In genomic region chr1:77446438-77446837, GRCm38 (mm10) we compare ENCODE assay signal across 21 mouse cellular contexts.
DNase-seq lines count a peak whose midpoint lies in the region; ATAC-seq and TF ChIP-seq lines count a peak whose summit lies in the region.
"Had no signal": no experiment of that assay in that cellular context is flagged by ENCODE, and none has a peak within 500 bp of the region (broad histone marks: within the 10 kb centered on the region; RNA-seq: fewer than 3 reads in every experiment).

No protein-coding gene starts in this region.

- WGBS in forebrain, embryonic 12.5 days, result 59% methylated on average over 12 of the region's 12 CpGs
- WGBS in forebrain, embryonic 15.5 days, result 55% methylated on average over 12 of the region's 12 CpGs
- WGBS in kidney, embryonic 15.5 days, result 39% methylated on average over 12 of the region's 12 CpGs
- 78% methylated on average over 12 of the region's 12 CpGs for WGBS in intestine, postnatal 0 days

- no peak overlapping the region for H3K4me2 ChIP-seq in forebrain, embryonic 12.5 days
- no peak overlapping the region for H3K4me2 ChIP-seq in forebrain, embryonic 15.5 days (replicated peaks)
- H3K4me2 ChIP-seq in kidney, embryonic 15.5 days, result peak overlapping the region; percentile 7; the same call in 1 of the 2 replicates
- no peak overlapping the region for H3K4me2 ChIP-seq in intestine, postnatal 0 days (replicated peaks; ENCODE audit: low read depth)
- H3K4me2 ChIP-seq: heart, embryonic 13.5 days; liver, embryonic 13.5 days; midbrain, embryonic 12.5 days; neural tube, embryonic 15.5 days had no signal

- no peak for TF ChIP-seq CTCF in intestine, postnatal 0 days (IDR thresholded peaks at IDR 0.05; ENCODE audit: low read depth)

- H3K4me1 ChIP-seq in forebrain, embryonic 12.5 days, result peaks cover 36% of the 10 kb centered on the region
- peaks cover 69% of the 10 kb centered on the region for H3K4me1 ChIP-seq in forebrain, embryonic 15.5 days
- H3K4me1 ChIP-seq in kidney, embryonic 15.5 days, result peaks cover 27% of the 10 kb centered on the region
- H3K4me1 ChIP-seq in intestine, postnatal 0 days (replicated peaks; ENCODE audit: control insufficient read depth, insufficient read depth, low read length), result no peaks in the 10 kb centered on the region
- H3K4me1 ChIP-seq: liver, embryonic 13.5 days had no signal

- intact Hi-C loops in left cerebral cortex, postnatal 4 days (cut with DNase I), result no loop called here
- intact Hi-C loops in left cerebral cortex, postnatal 36 days (cut with DNase I), result no loop called here

- no peak overlapping the region for H3K4me3 ChIP-seq in forebrain, embryonic 12.5 days (replicated peaks)
- H3K4me3 ChIP-seq in forebrain, embryonic 15.5 days, result no peak overlapping the region
- H3K4me3 ChIP-seq in kidney, embryonic 15.5 days (replicated peaks), result no peak overlapping the region
- no peak overlapping the region for H3K4me3 ChIP-seq in intestine, postnatal 0 days (ENCODE audit: low read depth, low read length)
- H3K4me3 ChIP-seq: heart, embryonic 13.5 days; left cerebral cortex, adult 2 months; liver, embryonic 13.5 days; midbrain, embryonic 12.5 days; neural tube, embryonic 15.5 days had no signal

- H3K9me3 ChIP-seq in forebrain, embryonic 12.5 days, result no peaks in the 10 kb centered on the region
- H3K9me3 ChIP-seq in forebrain, embryonic 15.5 days, result no peaks in the 10 kb centered on the region
- H3K9me3 ChIP-seq in kidney, embryonic 15.5 days (replicated peaks), result no peaks in the 10 kb centered on the region
- no peaks in the 10 kb centered on the region for H3K9me3 ChIP-seq in intestine, postnatal 0 days (ENCODE audit: control insufficient read depth)
- H3K9me3 ChIP-seq: heart, embryonic 13.5 days; liver, embryonic 13.5 days; midbrain, embryonic 12.5 days; neural tube, embryonic 15.5 days had no signal

- no peak for ATAC-seq in forebrain, embryonic 12.5 days (ENCODE audit: low FRiP score)
- ATAC-seq in forebrain, embryonic 15.5 days (replicated peaks), result no peak
- peak; percentile 68 for ATAC-seq in kidney, embryonic 15.5 days (replicated peaks; ENCODE audit: low FRiP score)
- ATAC-seq in intestine, postnatal 0 days, result no peak
- ATAC-seq: hindbrain, postnatal 0 days had no signal

- H3K27me3 ChIP-seq in forebrain, embryonic 12.5 days, result no peaks in the 10 kb centered on the region
- no peaks in the 10 kb centered on the region for H3K27me3 ChIP-seq in forebrain, embryonic 15.5 days
- H3K27me3 ChIP-seq in kidney, embryonic 15.5 days, result no peaks in the 10 kb centered on the region
- H3K27me3 ChIP-seq in intestine, postnatal 0 days (replicated peaks; ENCODE audit: control insufficient read depth, insufficient read depth, low read length), result no peaks in the 10 kb centered on the region
- H3K27me3 ChIP-seq: heart, embryonic 13.5 days; liver, embryonic 13.5 days; neural tube, embryonic 15.5 days had no signal

- H3K36me3 ChIP-seq in forebrain, embryonic 12.5 days (replicated peaks), result peaks cover 21% of the 10 kb centered on the region
- 0 out of 2 replicates have a peak, but pooled peaks cover 5% of the 10 kb centered on the region for H3K36me3 ChIP-seq in forebrain, embryonic 15.5 days
- 0 out of 2 replicates have a peak, but pooled peaks cover 9% of the 10 kb centered on the region for H3K36me3 ChIP-seq in kidney, embryonic 15.5 days
- H3K36me3 ChIP-seq in intestine, postnatal 0 days (ENCODE audit: control insufficient read depth, insufficient read depth), result no peaks in the 10 kb centered on the region
- H3K36me3 ChIP-seq: liver, embryonic 13.5 days; neural tube, embryonic 15.5 days had no signal

- 0 out of 2 replicates have a peak overlapping the region, but pooled peaks have one; percentile 13 for H3K27ac ChIP-seq in forebrain, embryonic 12.5 days
- no peak overlapping the region for H3K27ac ChIP-seq in forebrain, embryonic 15.5 days (replicated peaks)
- 0 out of 2 replicates have a peak overlapping the region, but pooled peaks have one; percentile 13 for H3K27ac ChIP-seq in kidney, embryonic 15.5 days
- H3K27ac ChIP-seq in intestine, postnatal 0 days (ENCODE audit: low read depth, low read length), result no peak overlapping the region
- H3K27ac ChIP-seq: heart, embryonic 13.5 days; hindbrain, postnatal 0 days; left cerebral cortex, adult 2 months; liver, embryonic 13.5 days; midbrain, embryonic 12.5 days; neural tube, embryonic 15.5 days had no signal

- DNase-seq in kidney, postnatal 25 days, result no peak
- DNase-seq in left cerebral cortex, adult 18-20 months (ENCODE audit: low spot score in 2 of 2), result peak; percentile 47 to 66
- no peak for DNase-seq in left cerebral cortex, postnatal 4 days
- DNase-seq in left cerebral cortex, postnatal 36 days (ENCODE audit: low spot score in 2 of 2), result peak; percentile 41 to 43
- DNase-seq: cerebellum, adult 18-20 months; cerebellum, postnatal 14 days; gastrocnemius, postnatal 14 days; heart, adult 18-20 months; heart, postnatal 14 days; liver, embryonic 13.5 days; lung, adult 2 months; lung, postnatal 14 days had no signal

- no peak overlapping the region for H3K9ac ChIP-seq in forebrain, embryonic 12.5 days
- no peak overlapping the region for H3K9ac ChIP-seq in forebrain, embryonic 15.5 days (replicated peaks)
- H3K9ac ChIP-seq in kidney, embryonic 15.5 days, result no peak overlapping the region
- H3K9ac ChIP-seq in intestine, postnatal 0 days (ENCODE audit: low read depth, low read length), result no peak overlapping the region
- H3K9ac ChIP-seq: heart, embryonic 13.5 days; liver, embryonic 13.5 days; midbrain, embryonic 12.5 days; neural tube, embryonic 15.5 days had no signal

Comparison
In these comparisons a context has a peak if more than half of its experiments do, and no peak if none do; other contexts are left out.
1. H3K27ac ChIP-seq: peak in forebrain, embryonic 12.5 days (single experiment) and kidney, embryonic 15.5 days (single experiment); none in forebrain, embryonic 15.5 days (single experiment) and intestine, postnatal 0 days (single experiment).
2. DNase-seq: peak in left cerebral cortex, adult 18-20 months (2 of 2) and left cerebral cortex, postnatal 36 days (2 of 2); none in kidney, postnatal 25 days (0 of 2) and left cerebral cortex, postnatal 4 days (single experiment).